Mouse (Mus musculus) ES-E14 (cell line): ENCODE data around the gene Vps26a. TPM values are rescaled to one million over a fixed set of nuclear protein-coding genes. Genes with fewer than 3 reads are reported as not detected.
A peak's percentile ranks its signal among the peaks of the same experiment; 100 is the strongest.

Experiments used
- DNase-seq: peaks from one replicate; pipeline ENCODE4 v3.0.0-alpha.2; 2013; ENCODE audit warnings: low read depth, low spot score
- H3K27ac ChIP-seq: 2 replicates; pipeline ENCODE4 v1.5.1; 2012; ENCODE audit warnings: low read depth, mild to moderate bottlenecking, low read length, moderate library complexity, mixed read lengths; ENCODE audit not compliant: poor library complexity, insufficient read depth, severe bottlenecking
- H3K36me3 ChIP-seq: 2 replicates; pipeline ENCODE4 v1.6.1; 2012; ENCODE audit warnings: mild to moderate bottlenecking, low read length, moderate library complexity, mixed read lengths; ENCODE audit not compliant: control insufficient read depth, poor library complexity, insufficient read depth, severe bottlenecking
- H3K4me1 ChIP-seq, 2 experiments: fragments of 150-350 bp in 1 of 2; sonication (generic) in 1 of 2; 2 replicates each; pipeline ENCODE4 v1.6.1; 2012; ENCODE audit warnings: low read length in 2 of 2, mild to moderate bottlenecking in 1 of 2, mixed read lengths in 1 of 2; ENCODE audit not compliant: control insufficient read depth in 2 of 2, insufficient read depth in 2 of 2, poor library complexity in 1 of 2
- H3K4me3 ChIP-seq, 2 experiments: fragments of 150-350 bp in 1 of 2; sonication (generic) in 1 of 2; 2 replicates each; pipeline ENCODE4 v1.5.1; 2012; ENCODE audit warnings: low read length in 2 of 2, low read depth in 1 of 2, mild to moderate bottlenecking in 1 of 2, mixed read lengths in 1 of 2; ENCODE audit not compliant: insufficient read depth in 1 of 2, poor library complexity in 1 of 2, severe bottlenecking in 1 of 2
- H3K9ac ChIP-seq: 2 replicates; pipeline ENCODE4 v1.6.1; 2012; ENCODE audit warnings: low read depth, mild to moderate bottlenecking, low read length, mixed read lengths; ENCODE audit not compliant: poor library complexity, insufficient read depth, severe bottlenecking
- H3K9me3 ChIP-seq: fragments of 150-350 bp; sonication (generic); 2 replicates; pipeline ENCODE4 v1.6.1; 2012; ENCODE audit warnings: low read depth, mild to moderate bottlenecking, low read length; ENCODE audit not compliant: control insufficient read depth, insufficient read depth
- CHD2 ChIP-seq: IDR thresholded peaks from 2 replicates; pipeline ENCODE4 v1.6.1; 2014; ENCODE audit warnings: mild to moderate bottlenecking, low read depth, low read length, inconsistent platforms
- HCFC1 ChIP-seq: IDR thresholded peaks from 2 replicates; pipeline ENCODE4 v1.6.1; 2012; ENCODE audit warnings: low read length, inconsistent platforms, borderline replicate concordance; ENCODE audit not compliant: insufficient read depth
- MAFK ChIP-seq: IDR thresholded peaks from 2 replicates; pipeline ENCODE4 v1.6.1; 2014; ENCODE audit warnings: mild to moderate bottlenecking, low read depth, low read length, inconsistent platforms; ENCODE audit not compliant: insufficient read depth
- ZC3H11A ChIP-seq: IDR thresholded peaks from 2 replicates; pipeline ENCODE4 v1.6.1; 2012; ENCODE audit warnings: low read depth, mild to moderate bottlenecking, inconsistent platforms, low read length, borderline replicate concordance
- ZNF384 ChIP-seq: IDR thresholded peaks from 2 replicates; pipeline ENCODE4 v1.6.1; 2012; ENCODE audit warnings: low read depth, low read length, inconsistent platforms
- in situ Hi-C, 2 experiments: fragments of 600-800 bp; cut with MboI; formaldehyde crosslinking; loops; one replicate each; pipeline ENCODE4 v1.15.1; 2025; ENCODE audit warnings: low sequenced_read_pairs in 2 of 2, inconsistent platforms in 1 of 2; ENCODE audit not compliant: unreplicated experiment in 2 of 2
- total RNA-seq: library from RNA; depleted of rRNA; stranded (reverse); fragments of 300-350 nt; gene quantifications from 2 replicates; pipeline ENCODE4 v1.2.3, GENCODE M21; 2012; rRNA removed

The Vps26a gene
- total RNA-seq = 21.7 and 32.1 TPM in 2 replicates

GRCm38 (mm10) chr10:62486618-62487415 is at the start of gene Vps26a:
Gene Vps26a (minus strand): TSS chr10:62486805.
- peak within 1 kb of the TSS; percentile 84 for H3K9ac ChIP-seq
- H3K4me3 ChIP-seq = peak within 1 kb of the TSS; percentile 93 to 94
- TF ChIP-seq MAFK (0 out of 2 replicates have a peak, but pooled peaks have one; percentile 6), HCFC1 (no peak)
- peak within 1 kb of the TSS; percentile 67 for H3K27ac ChIP-seq
- in situ Hi-C loops = no loop called here
- H3K9me3 ChIP-seq = no peaks in the 10 kb centered on the region
- peaks cover 0 to 2% of the 10 kb centered on the region in 2 experiments; a peak in 3 of 4 replicates for H3K4me1 ChIP-seq
- H3K36me3 ChIP-seq = no peaks in the 10 kb centered on the region
- peak; percentile 99 for DNase-seq

GRCm38 (mm10) chr10:62534509-62534908 is 47.9 kb upstream of the Vps26a start:
- in situ Hi-C loops = no loop called here
- Histone ChIP-seq H3K27ac (no peak overlapping the region), H3K4me1 (no peaks in the 10 kb centered on the region), H3K36me3 (no peaks in the 10 kb centered on the region), H3K9me3 (no peaks in the 10 kb centered on the region), H3K9ac (no peak overlapping the region), H3K4me3 (no peak overlapping the region)
- no peak for DNase-seq
- no peak for TF ChIP-seq ZNF384
- TF ChIP-seq CHD2 = no peak
- no peak for TF ChIP-seq MAFK
- no peak for TF ChIP-seq ZC3H11A
- TF ChIP-seq HCFC1 = no peak

DNA sequence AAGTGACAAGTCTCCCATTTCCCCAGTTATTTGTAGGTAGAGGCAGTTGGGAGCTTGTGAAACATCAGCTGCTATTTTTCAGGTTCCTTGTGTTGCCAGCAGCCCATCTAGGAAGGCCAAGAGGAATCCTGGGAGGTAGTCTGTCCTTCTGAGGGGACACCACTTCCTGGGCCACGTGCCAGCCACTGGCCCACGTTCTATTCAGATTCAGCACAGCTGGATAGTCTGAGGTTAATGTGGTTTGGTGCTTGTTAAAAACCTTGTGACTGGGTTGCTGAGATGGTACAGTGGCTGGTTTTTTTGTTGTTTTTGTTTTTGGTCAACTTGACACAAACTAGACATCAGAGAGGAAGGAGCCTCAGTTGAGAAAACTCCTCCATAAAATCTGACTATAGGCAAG is 46.2 kb upstream of the Vps26a start:
- Histone ChIP-seq H3K9me3 (no peaks in the 10 kb centered on the region), H3K36me3 (no peaks in the 10 kb centered on the region), H3K9ac (no peak overlapping the region), H3K4me3 (no peak overlapping the region), H3K4me1 (no peaks in the 10 kb centered on the region), H3K27ac (no peak overlapping the region; the same call in 1 of the 2 replicates)
- no peak for DNase-seq
- in situ Hi-C loops = no loop called here
- TF ChIP-seq ZNF384 (no peak), CHD2 (no peak), HCFC1 (no peak), ZC3H11A (no peak), MAFK (no peak)

DNA sequence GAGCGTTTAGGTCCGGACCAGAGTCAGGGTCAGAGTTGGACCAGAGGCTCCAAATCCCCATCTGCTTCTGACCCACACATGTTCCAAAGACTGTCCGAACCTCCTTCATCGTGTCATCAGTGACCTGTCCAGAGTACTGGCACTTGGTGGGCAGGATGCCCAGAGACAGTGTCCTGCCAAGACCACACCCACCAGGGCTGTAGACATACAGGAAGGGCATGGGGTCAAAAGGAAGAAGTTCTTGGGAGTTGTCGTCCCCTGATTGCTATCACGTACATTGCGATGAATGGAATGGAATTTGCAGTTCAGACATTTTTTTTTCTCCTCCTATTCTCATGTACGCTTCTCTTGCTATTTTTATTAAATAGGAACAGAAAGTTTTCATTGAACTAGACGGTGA is 43.6 kb upstream of the Vps26a start:
- H3K9ac ChIP-seq = no peak overlapping the region
- DNase-seq = no peak
- TF ChIP-seq HCFC1 = no peak
- no peak for TF ChIP-seq ZC3H11A
- TF ChIP-seq ZNF384 = no peak
- TF ChIP-seq CHD2 = no peak
- in situ Hi-C loops = no loop called here
- H3K36me3 ChIP-seq = no peaks in the 10 kb centered on the region
- H3K4me3 ChIP-seq = no peak overlapping the region
- no peaks in the 10 kb centered on the region for H3K9me3 ChIP-seq
- H3K27ac ChIP-seq = no peak overlapping the region
- no peaks in the 10 kb centered on the region for H3K4me1 ChIP-seq
